Mouse (Mus musculus) embryo, embryonic 9.5 days (tissue): ENCODE data around the gene 1700016H13Rik.

Source experiments
- DNase-seq: peaks from one replicate; pipeline ENCODE4 v3.0.0-alpha.2; 2017; ENCODE audit errors: extremely low spot score

1700016H13Rik gene

GRCm38 (mm10) chr5:103655346-103656118, at the start of gene 1700016H13Rik:
TSS of gene 1700016H13Rik (minus strand) at chr5:103656010.
- DNase-seq: peak; percentile 82

- no peak for DNase-seq
Observed at GRCm38 (mm10) chr5:103705331-103705730, 49.5 kb upstream of the 1700016H13Rik start.

GRCm38 (mm10) chr5:103702527-103702926, 46.7 kb upstream of the 1700016H13Rik start:
- DNase-seq: no peak

GRCm38 (mm10) chr5:103701466-103701865, 45.7 kb upstream of the 1700016H13Rik start:
- DNase-seq: no peak

GRCm38 (mm10) chr5:103700661-103701060, 44.9 kb upstream of the 1700016H13Rik start:
- DNase-seq: no peak

- no peak for DNase-seq
Observed at GRCm38 (mm10) chr5:103699537-103699936, 43.7 kb upstream of the 1700016H13Rik start.

- no peak for DNase-seq
Observed at GRCm38 (mm10) chr5:103698577-103698976, 42.8 kb upstream of the 1700016H13Rik start.

- no peak for DNase-seq
Observed at GRCm38 (mm10) chr5:103697875-103698491, 42.2 kb upstream of the 1700016H13Rik start.

GRCm38 (mm10) chr5:103694094-103694493, 38.3 kb upstream of the 1700016H13Rik start:
- DNase-seq: no peak

GRCm38 (mm10) chr5:103693041-103693641, 37.3 kb upstream of the 1700016H13Rik start:
- DNase-seq: peak; percentile 55

- DNase-seq: no peak
Observed at GRCm38 (mm10) chr5:103692531-103693040, 36.8 kb upstream of the 1700016H13Rik start.

GRCm38 (mm10) chr5:103691624-103692530, 36.1 kb upstream of the 1700016H13Rik start, which contains the start of gene Aff1:
TSS of gene Aff1 (plus strand) at chr5:103692374.
- peak; percentile 92 for DNase-seq

- no peak for DNase-seq
Observed at GRCm38 (mm10) chr5:103691171-103691570, 35.4 kb upstream of the 1700016H13Rik start.

GRCm38 (mm10) chr5:103690190-103690589, 34.4 kb upstream of the 1700016H13Rik start:
- no peak for DNase-seq

- DNase-seq: no peak
Observed at GRCm38 (mm10) chr5:103689645-103690044, 33.8 kb upstream of the 1700016H13Rik start.

- DNase-seq: no peak
Observed at GRCm38 (mm10) chr5:103681824-103682223, 26.0 kb upstream of the 1700016H13Rik start.

GRCm38 (mm10) chr5:103680381-103680780, 24.6 kb upstream of the 1700016H13Rik start:
- DNase-seq: peak; percentile 81

GRCm38 (mm10) chr5:103678974-103679373, 23.2 kb upstream of the 1700016H13Rik start:
- no peak for DNase-seq

GRCm38 (mm10) chr5:103677894-103678293, 22.1 kb upstream of the 1700016H13Rik start:
- no peak for DNase-seq

- no peak for DNase-seq
Observed at GRCm38 (mm10) chr5:103676289-103676881, 20.6 kb upstream of the 1700016H13Rik start.

GRCm38 (mm10) chr5:103674482-103674881, 18.7 kb upstream of the 1700016H13Rik start:
- DNase-seq: no peak
